Mouse (Mus musculus): ENCODE measurements around the gene Slc19a3. TPM values are rescaled to one million over a fixed set of nuclear protein-coding genes. Genes with fewer than 3 reads are reported as not detected.

The Slc19a3 gene
- total RNA-seq (2012; rRNA removed) (1.5 and 3.1 TPM in 2 replicates), total RNA-seq (2014; rRNA removed) (0.84 and 1.3 TPM in 2 replicates), polyA plus RNA-seq (2012; ENCODE audit: insufficient read length, low read depth) (0.46 and 0.59 TPM in 2 replicates)

GRCm38 (mm10) chr1:83038109-83038672 lies at the start of gene Slc19a3:
Gene Slc19a3 (minus strand): TSS chr1:83038448.
- TF ChIP-seq MAX (IDR thresholded peaks at IDR 0.05; ENCODE audit: low read length) (no peak), POLR2A (IDR thresholded peaks at IDR 0.05; ENCODE audit: low read depth, low read length) (peak; percentile 62), ELF1 (IDR thresholded peaks at IDR 0.05; ENCODE audit: low read depth, low read length) (0 out of 2 replicates have a peak, but pooled peaks have one; percentile 22), NRF1 (IDR thresholded peaks at IDR 0.05; ENCODE audit: low read depth, low read length) (peak; percentile 91), E2F4 (IDR thresholded peaks at IDR 0.05; ENCODE audit: insufficient replicate concordance, low read depth, low read length) (no peak), BHLHE40 (IDR thresholded peaks at IDR 0.05; ENCODE audit: low read depth, low read length) (0 out of 2 replicates have a peak, but pooled peaks have one; percentile 9), MEF2A (IDR thresholded peaks at IDR 0.05; ENCODE audit: borderline replicate concordance, low read depth, low read length) (0 out of 2 replicates have a peak, but pooled peaks have one; percentile 12), TBP (conservative IDR thresholded peaks at IDR 0.05; ENCODE audit: low read depth, low read length) (no peak), MAZ (IDR thresholded peaks at IDR 0.05; ENCODE audit: low read depth, low read length) (peak; percentile 50; the same call in 1 of the 2 replicates), HCFC1 (IDR thresholded peaks at IDR 0.05; ENCODE audit: low read depth, low read length) (0 out of 2 replicates have a peak, but pooled peaks have one; percentile 12), NELFE (IDR thresholded peaks at IDR 0.05; ENCODE audit: low read depth, low read length) (peak; percentile 56), SIN3A (IDR thresholded peaks at IDR 0.05; ENCODE audit: low read length) (peak; percentile 29; the same call in 1 of the 2 replicates), CHD2 (IDR thresholded peaks at IDR 0.05; ENCODE audit: low read length) (peak; percentile 25; the same call in 1 of the 2 replicates)
- H3K79me2 ChIP-seq (replicated peaks; ENCODE audit: control insufficient read depth, extremely low read depth, insufficient read depth, poor library complexity, severe bottlenecking), result no peaks in the 10 kb centered on the region
- H3K36me3 ChIP-seq (replicated peaks in 1 of 2; ENCODE audit: control insufficient read depth in 1 of 2, insufficient read depth in 1 of 2, low read length in 1 of 2), result no peaks in the 10 kb centered on the region
- dilution Hi-C loops (cut with MboI; ENCODE audit: extremely low pct_ligation_motif_present, extremely low pct_unique_long_range_greater_than_20kb, low sequenced_read_pairs) (no loop called here), in situ Hi-C loops (cut with MboI; ENCODE audit: low pct_ligation_motif_present, low pct_unique_long_range_greater_than_20kb, low sequenced_read_pairs) (no loop called here)
- H3K4me3 ChIP-seq (replicated peaks in 1 of 3; ENCODE audit: low read depth in 2 of 3, low read length in 2 of 3, poor library complexity in 1 of 3), result peak within 1 kb of the TSS; percentile 33 to 52 (median 44)
- peak within 1 kb of the TSS; percentile 79 for H3K9ac ChIP-seq (ENCODE audit: insufficient read depth, low read depth)
- peak; percentile 16 for DNase-seq (ENCODE audit: extremely low read depth)
- no peak within 1 kb of the TSS for H3K27ac ChIP-seq (ENCODE audit: insufficient read depth, low read depth)
- no peaks in the 10 kb centered on the region for H3K27me3 ChIP-seq (replicated peaks)
- peaks cover 0 to 2% of the 10 kb centered on the region in 2 experiments; a peak in 1 of 4 replicates for H3K4me1 ChIP-seq (ENCODE audit: control insufficient read depth in 1 of 2, insufficient read depth in 2 of 2)
- H3K9me3 ChIP-seq (replicated peaks; ENCODE audit: low read length), result no peaks in the 10 kb centered on the region
- H3K4me2 ChIP-seq (ENCODE audit: insufficient read depth, low read depth, poor library complexity, severe bottlenecking), result peak within 1 kb of the TSS; percentile 75

DNA sequence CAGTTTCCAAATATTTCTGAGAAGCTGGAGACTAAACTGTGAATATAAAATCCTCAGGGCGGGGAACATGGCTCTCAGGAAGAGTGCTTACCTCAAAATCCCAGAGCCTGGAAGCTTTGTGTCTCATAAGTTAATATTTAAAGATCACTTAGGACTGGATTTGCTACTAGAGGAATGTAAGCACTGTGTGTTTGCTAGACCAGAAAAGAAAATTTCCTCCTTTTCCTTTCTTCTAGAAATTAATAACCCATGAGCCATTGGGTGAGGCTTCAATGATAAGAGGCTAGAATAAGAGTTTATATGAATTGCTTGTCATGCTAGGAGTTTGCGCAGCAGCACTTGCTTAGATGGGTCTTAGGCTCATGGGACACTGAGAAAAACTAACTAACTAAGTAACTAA lies 46.5 kb upstream of the Slc19a3 start:
- dilution Hi-C loops (cut with MboI; ENCODE audit: extremely low pct_ligation_motif_present, extremely low pct_unique_long_range_greater_than_20kb, low sequenced_read_pairs), result no loop called here
- H3K9me3 ChIP-seq (replicated peaks; ENCODE audit: low read length), result no peaks in the 10 kb centered on the region
- in situ Hi-C loops (cut with MboI; ENCODE audit: low pct_ligation_motif_present, low pct_unique_long_range_greater_than_20kb, low sequenced_read_pairs), result no loop called here
- no peak overlapping the region for H3K27ac ChIP-seq (ENCODE audit: insufficient read depth, low read depth)
- no peaks in the 10 kb centered on the region for H3K27me3 ChIP-seq (replicated peaks)
- no peak overlapping the region for H3K4me2 ChIP-seq (ENCODE audit: insufficient read depth, low read depth, poor library complexity, severe bottlenecking)
- H3K4me1 ChIP-seq (ENCODE audit: control insufficient read depth in 1 of 2, insufficient read depth in 2 of 2), result no peaks in the 10 kb centered on the region
- H3K36me3 ChIP-seq (replicated peaks in 1 of 2; ENCODE audit: control insufficient read depth in 1 of 2, insufficient read depth in 1 of 2, low read length in 1 of 2), result no peaks in the 10 kb centered on the region
- DNase-seq (ENCODE audit: extremely low read depth), result no peak
- TF ChIP-seq POLR2AphosphoS2 (IDR thresholded peaks at IDR 0.05; ENCODE audit: low read depth, low read length), result no peak
- no peak for TF ChIP-seq KAT2A (IDR thresholded peaks at IDR 0.05; ENCODE audit: insufficient replicate concordance, low read length)
- no peak for TF ChIP-seq SIN3A (IDR thresholded peaks at IDR 0.05; ENCODE audit: low read length)
- no peak for TF ChIP-seq MAX (IDR thresholded peaks at IDR 0.05; ENCODE audit: low read length)
- no peak for TF ChIP-seq CTCF (conservative IDR thresholded peaks at IDR 0.05 in 1 of 2, IDR thresholded peaks at IDR 0.05 in 1 of 2; ENCODE audit: low read depth in 2 of 2, low read length in 2 of 2)
- no peak for TF ChIP-seq RAD21 (IDR thresholded peaks at IDR 0.05; ENCODE audit: low read depth, low read length)
- no peak for TF ChIP-seq TCF12 (IDR thresholded peaks at IDR 0.05; ENCODE audit: low read depth, low read length)
- no peak for TF ChIP-seq NELFE (IDR thresholded peaks at IDR 0.05; ENCODE audit: low read depth, low read length)
- no peak for TF ChIP-seq NRF1 (IDR thresholded peaks at IDR 0.05; ENCODE audit: low read depth, low read length)
- H3K4me3 ChIP-seq (replicated peaks in 1 of 3; ENCODE audit: low read depth in 2 of 3, low read length in 2 of 3, poor library complexity in 1 of 3), result no peak overlapping the region
- no peaks in the 10 kb centered on the region for H3K79me2 ChIP-seq (replicated peaks; ENCODE audit: control insufficient read depth, extremely low read depth, insufficient read depth, poor library complexity, severe bottlenecking)
- H3K9ac ChIP-seq (ENCODE audit: insufficient read depth, low read depth), result no peak overlapping the region
